Mouse (Mus musculus) thymus, adult 2 months (tissue): ENCODE data around the gene Vtn. TPM values are rescaled to one million over a fixed set of nuclear protein-coding genes. Genes with fewer than 3 reads are reported as not detected.

ENCODE experiments used
- DNase-seq: peaks from one replicate; pipeline ENCODE4 v3.0.0; 2021
- H3K27ac ChIP-seq: fragments of 200-500 bp; 2 replicates; pipeline ENCODE4 v1.5.1; 2012; ENCODE audit warnings: low read length, control low read depth; ENCODE audit not compliant: control insufficient read depth, insufficient read depth
- H3K27me3 ChIP-seq: fragments of 200-500 bp; 2 replicates; pipeline ENCODE4 v1.6.1; 2012; ENCODE audit warnings: mild to moderate bottlenecking, low read length, moderate library complexity, mixed read lengths; ENCODE audit not compliant: control insufficient read depth, insufficient read depth
- H3K36me3 ChIP-seq: fragments of 200-500 bp; 2 replicates; pipeline ENCODE4 v1.6.1; 2012; ENCODE audit warnings: mild to moderate bottlenecking, low read length, moderate library complexity; ENCODE audit not compliant: control insufficient read depth, insufficient read depth
- H3K4me1 ChIP-seq: fragments of 200-500 bp; replicated peaks from 2 replicates; pipeline ENCODE4 v1.6.1; 2012; ENCODE audit warnings: low read length; ENCODE audit not compliant: control insufficient read depth, insufficient read depth
- H3K4me3 ChIP-seq: fragments of 200-500 bp; 2 replicates; pipeline ENCODE4 v1.5.1; 2012; ENCODE audit warnings: mild to moderate bottlenecking, low read length, control low read depth, moderate library complexity; ENCODE audit not compliant: control insufficient read depth, insufficient read depth
- CTCF ChIP-seq: fragments of 200-500 bp; IDR thresholded peaks from 2 replicates; pipeline ENCODE4 v1.5.1; 2012; ENCODE audit warnings: mild to moderate bottlenecking, control low read depth, low read length, moderate library complexity, borderline replicate concordance; ENCODE audit not compliant: control insufficient read depth, poor library complexity, insufficient read depth; ENCODE audit errors: extremely low read depth
- POLR2A ChIP-seq: fragments of 200-500 bp; IDR thresholded peaks from 2 replicates; pipeline ENCODE4 v1.6.1; 2012; ENCODE audit warnings: mild to moderate bottlenecking, low read length, control low read depth, moderate library complexity; ENCODE audit not compliant: control insufficient read depth, poor library complexity, insufficient read depth; ENCODE audit errors: extremely low read depth
- WGBS: fragments of 180-500 bp; shearing (Covaris S2); methylation state at CpG from one replicate; pipeline ENCODE4 v1.1.7; 2018; 5-methylcytosine and 5-hydroxymethylcytosine counted together
- polyA plus RNA-seq: library from polyadenylated mRNA; depleted of rRNA; stranded (reverse); fragments of >200 nt; gene quantifications from 2 replicates; pipeline ENCODE4 v1.2.3, GENCODE M21; 2012

Gene Vtn
- polyA plus RNA-seq, 1 experiment, result 5.5 TPM

DNA sequence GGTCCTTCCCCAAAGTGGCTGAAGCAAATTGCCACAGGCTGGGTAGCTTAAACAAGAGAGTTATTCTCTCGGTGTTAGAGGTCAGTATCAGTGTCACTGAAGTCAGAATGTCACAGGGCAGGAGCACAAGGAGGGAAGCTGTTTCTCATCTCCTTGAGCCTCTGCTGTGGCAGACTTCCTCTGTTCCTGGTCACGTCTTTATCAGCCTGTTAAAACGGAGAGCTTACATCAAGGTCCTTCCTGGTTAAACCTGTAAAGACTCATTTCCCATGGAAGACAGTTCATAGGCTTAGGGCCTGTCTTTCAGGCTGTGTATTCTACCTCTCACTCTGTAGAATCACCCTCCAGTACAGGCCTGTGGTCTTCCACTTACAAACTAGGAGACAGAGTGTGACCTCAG, 31.0 kb upstream of the Vtn start:
- Histone ChIP-seq H3K4me3 (no peak overlapping the region), H3K36me3 (no peaks in the 10 kb centered on the region), H3K27me3 (no peaks in the 10 kb centered on the region), H3K4me1 (peaks cover 12% of the 10 kb centered on the region; the same call in 1 of the 2 replicates), H3K27ac (no peak overlapping the region)
- no peak for DNase-seq
- WGBS, result 72% methylated on average over 3 of the region's 3 CpGs
- no peak for TF ChIP-seq POLR2A
- no peak for TF ChIP-seq CTCF

DNA sequence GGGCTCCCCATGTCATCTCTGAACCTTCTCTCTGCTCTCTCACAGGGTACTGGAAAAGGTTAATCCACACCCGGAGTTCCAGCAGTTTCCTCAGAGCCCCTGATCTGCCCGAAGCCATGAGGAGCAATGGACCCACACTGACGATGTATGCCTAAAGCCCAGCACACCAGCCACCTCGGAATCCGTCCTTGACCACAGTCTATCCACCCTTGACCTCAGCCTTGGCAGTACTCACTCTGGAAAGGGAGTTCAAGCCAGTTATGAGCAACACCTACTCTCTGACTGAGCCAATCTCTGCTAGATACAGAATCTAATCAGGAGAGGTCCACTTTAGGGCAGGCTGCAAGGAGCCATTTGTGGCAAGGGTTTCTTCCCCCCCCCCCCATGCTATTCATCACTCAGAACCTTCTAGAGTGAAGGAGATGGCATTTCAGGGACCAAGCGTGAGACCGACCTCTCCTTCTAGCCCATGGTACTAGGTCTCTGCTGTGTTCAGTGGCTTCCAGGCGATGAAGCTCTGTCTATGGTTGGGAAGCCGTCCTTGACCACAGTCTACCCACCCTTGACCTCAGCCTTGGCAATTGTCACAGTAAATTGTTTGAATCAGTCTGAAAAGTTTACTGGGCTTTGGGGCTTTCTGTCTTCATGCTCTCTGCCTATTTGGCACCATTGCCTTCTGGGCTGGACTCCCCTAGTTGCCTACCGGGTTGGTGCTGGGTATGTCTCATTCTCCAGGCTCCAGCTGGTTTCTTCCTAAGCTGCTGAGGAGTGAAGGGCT, 27.4 kb upstream of the Vtn start:
- H3K4me3 ChIP-seq, result no peak overlapping the region
- TF ChIP-seq CTCF, result no peak
- no peak for TF ChIP-seq POLR2A
- DNase-seq, result no peak
- H3K27ac ChIP-seq, result no peak overlapping the region
- peaks cover 9% of the 10 kb centered on the region for H3K4me1 ChIP-seq
- WGBS, result 94% methylated on average over 10 of the region's 10 CpGs
- H3K36me3 ChIP-seq, result no peaks in the 10 kb centered on the region
- H3K27me3 ChIP-seq, result no peaks in the 10 kb centered on the region

DNA sequence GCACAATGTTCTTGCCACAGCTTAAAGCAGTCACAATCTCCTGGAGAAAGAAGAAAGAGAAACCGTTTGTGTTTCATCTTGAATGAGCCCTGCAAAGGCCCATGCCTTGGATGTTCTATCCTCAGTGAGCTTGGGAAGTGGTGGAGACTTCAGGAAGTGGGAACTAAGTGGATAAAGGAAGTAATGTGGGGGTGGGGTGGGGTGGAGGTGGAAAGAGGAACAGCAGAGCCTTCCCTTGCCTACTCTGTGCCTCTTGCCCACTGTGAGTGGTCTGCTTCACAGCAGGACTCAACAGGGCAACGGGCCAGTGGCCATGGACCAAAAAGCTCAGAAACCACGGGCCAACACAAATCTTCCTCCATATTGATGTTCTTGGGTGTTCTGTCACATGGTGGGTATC, 23.6 kb upstream of the Vtn start:
- H3K4me3 ChIP-seq, result no peak overlapping the region
- peaks cover 9% of the 10 kb centered on the region for H3K4me1 ChIP-seq
- TF ChIP-seq CTCF (no peak), POLR2A (no peak)
- 20% methylated on average over 3 of the region's 3 CpGs for WGBS
- H3K27ac ChIP-seq, result no peak overlapping the region
- H3K36me3 ChIP-seq, result no peaks in the 10 kb centered on the region
- DNase-seq, result no peak
- H3K27me3 ChIP-seq, result no peaks in the 10 kb centered on the region

DNA sequence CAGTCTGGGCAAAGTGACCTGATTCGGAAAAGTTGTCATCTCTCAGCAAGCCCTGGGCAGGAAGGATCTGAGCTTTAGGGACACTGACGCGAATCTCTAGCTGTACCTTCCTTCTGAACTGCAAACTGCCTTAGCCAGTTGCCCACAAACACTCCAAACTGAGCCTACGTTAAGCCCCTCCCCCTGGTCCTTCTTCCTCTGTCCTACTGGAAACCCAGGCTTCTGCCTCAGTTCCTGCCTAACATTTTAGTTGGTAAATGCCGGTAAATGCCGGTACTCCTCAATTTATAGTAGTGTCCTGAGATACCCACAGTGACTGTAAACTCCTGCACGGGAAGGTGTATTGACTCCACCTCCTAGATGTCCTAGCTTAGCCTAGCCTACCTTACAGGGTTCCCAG, 15.3 kb upstream of the Vtn start:
- 46% methylated on average over 7 of the region's 7 CpGs for WGBS
- H3K4me3 ChIP-seq, result no peak overlapping the region
- no peaks in the 10 kb centered on the region for H3K36me3 ChIP-seq
- no peaks in the 10 kb centered on the region; the same call in 1 of the 2 replicates for H3K27me3 ChIP-seq
- H3K27ac ChIP-seq, result no peak overlapping the region
- no peaks in the 10 kb centered on the region for H3K4me1 ChIP-seq
- TF ChIP-seq CTCF (no peak), POLR2A (no peak)
- no peak for DNase-seq

DNA sequence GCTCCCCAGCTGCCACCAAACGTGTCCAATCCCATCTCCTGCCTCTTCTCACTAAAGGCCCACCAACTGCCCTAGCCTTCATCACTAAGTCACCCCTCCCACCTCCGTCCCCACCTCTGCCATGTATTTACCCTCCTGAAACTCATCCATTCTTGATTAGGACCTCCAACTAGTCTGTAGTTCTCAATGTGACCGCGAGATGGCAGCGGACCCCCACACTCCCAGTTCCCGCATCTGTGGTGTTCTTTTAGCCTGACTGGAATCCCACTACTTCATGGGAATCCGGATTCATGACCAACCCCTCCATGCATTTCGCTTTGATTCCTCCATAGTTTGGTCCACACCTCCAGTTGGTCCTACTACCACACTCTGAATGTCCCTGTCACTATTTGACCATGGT, 10.7 kb upstream of the Vtn start:
- WGBS, result 3% methylated on average over 8 of the region's 8 CpGs
- Histone ChIP-seq H3K36me3 (no peaks in the 10 kb centered on the region), H3K4me3 (no peak overlapping the region), H3K27me3 (peaks cover 2% of the 10 kb centered on the region; the same call in 1 of the 2 replicates), H3K4me1 (no peaks in the 10 kb centered on the region), H3K27ac (no peak overlapping the region)
- DNase-seq, result peak; percentile 64
- TF ChIP-seq CTCF (peak; percentile 50; the same call in 1 of the 2 replicates), POLR2A (no peak)

DNA sequence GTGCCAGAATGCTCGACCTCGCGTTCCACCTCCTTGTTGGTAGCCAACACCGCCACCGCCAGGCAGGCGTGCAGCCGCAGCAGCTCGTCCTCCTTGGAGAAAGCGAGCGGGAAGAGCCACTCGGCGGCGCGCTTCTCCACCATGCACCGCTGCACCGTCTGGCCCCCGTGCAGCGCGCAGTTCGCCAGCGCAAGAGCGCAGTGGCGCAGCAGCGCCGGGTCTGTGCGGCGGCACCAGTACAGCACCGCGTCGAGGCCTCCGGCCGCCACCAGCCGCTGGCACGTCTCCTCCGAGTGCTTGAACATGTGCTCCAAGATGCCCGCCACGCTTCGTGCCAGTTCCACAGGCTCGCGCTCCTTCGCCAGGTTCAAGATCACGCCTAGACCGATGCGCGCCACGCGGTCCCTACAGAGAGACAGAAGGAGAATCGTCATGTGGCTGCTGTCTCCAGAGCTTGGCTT, 8.1 kb upstream of the Vtn start:
- WGBS, result 9% methylated on average over 48 of the region's 48 CpGs
- H3K4me3 ChIP-seq, result no peak overlapping the region
- no peaks in the 10 kb centered on the region for H3K4me1 ChIP-seq
- H3K27ac ChIP-seq, result no peak overlapping the region
- no peaks in the 10 kb centered on the region for H3K36me3 ChIP-seq
- peaks cover 2% of the 10 kb centered on the region; the same call in 1 of the 2 replicates for H3K27me3 ChIP-seq
- TF ChIP-seq POLR2A (no peak), CTCF (no peak)
- DNase-seq, result peak; percentile 30
